Mouse (Mus musculus) ovary, adult 2 months (tissue): ENCODE results near the gene Arhgap32. TPM values are rescaled to one million over a fixed set of nuclear protein-coding genes. Genes with fewer than 3 reads are reported as not detected.

Experiments
- polyA plus RNA-seq: library from polyadenylated mRNA; depleted of rRNA; stranded (reverse); fragments of >200 nt; gene quantifications from 2 replicates; pipeline ENCODE4 v1.2.3, GENCODE M21; 2012; rRNA removed

Arhgap32 gene
- 4.8 and 4.9 TPM in 2 replicates for polyA plus RNA-seq

GRCm38 (mm10) chr9:32115786-32116185, at the start of gene Arhgap32:
Gene Arhgap32 (plus strand): TSS chr9:32116136.

Other genes with a start within 250 kb of the Arhgap32 start
- gene Barx2, start 202.7 kb upstream of the Arhgap32 start, polyA plus RNA-seq, result 20.8 and 22.9 TPM in 2 replicates
- gene Kcnj5, start 228.2 kb downstream of the Arhgap32 start, polyA plus RNA-seq, result 0.35 and 0.36 TPM in 2 replicates